Mouse (Mus musculus) limb, embryonic 14.5 days (tissue): ENCODE data around the gene Wdr46. TPM values are rescaled to one million over a fixed set of nuclear protein-coding genes. Genes with fewer than 3 reads are reported as not detected.

Experiments
- ATAC-seq: fragments of 200-750 bp; cut with Nextera tagmentation; 2 replicates; pipeline ENCODE4 v1.8.0; 2017; ENCODE audit warnings: low read depth, moderate number of reproducible peaks, moderate TSS enrichment; ENCODE audit not compliant: low FRiP score
- DNase-seq: peaks from one replicate; pipeline ENCODE4 v3.0.0-alpha.2; 2015; ENCODE audit warnings: low spot score
- H3K27ac ChIP-seq: fragments of 300-500 bp; sonication (generic); replicated peaks from 2 replicates; pipeline ENCODE4 v1.5.1; 2014; ENCODE audit warnings: low read depth, mild to moderate bottlenecking, low read length, moderate library complexity, mixed read lengths
- H3K27me3 ChIP-seq: fragments of 300-500 bp; sonication (generic); 2 replicates; pipeline ENCODE4 v1.6.1; 2014; ENCODE audit warnings: low read length, mixed read lengths; ENCODE audit not compliant: control insufficient read depth, insufficient read depth
- H3K36me3 ChIP-seq: fragments of 300-500 bp; sonication (generic); 2 replicates; pipeline ENCODE4 v1.6.1; 2014; ENCODE audit warnings: mild to moderate bottlenecking, low read length, moderate library complexity, mixed read lengths; ENCODE audit not compliant: control insufficient read depth, insufficient read depth
- H3K4me1 ChIP-seq: fragments of 300-500 bp; sonication (generic); 2 replicates; pipeline ENCODE4 v1.6.1; 2014; ENCODE audit warnings: antibody characterized with exemption, low read length, mixed read lengths; ENCODE audit not compliant: control insufficient read depth, insufficient read depth
- H3K4me2 ChIP-seq: fragments of 300-500 bp; sonication (generic); replicated peaks from 2 replicates; pipeline ENCODE4 v1.6.1; 2014; ENCODE audit warnings: low read depth, mild to moderate bottlenecking, low read length, moderate library complexity; ENCODE audit not compliant: severe bottlenecking
- H3K4me3 ChIP-seq: fragments of 300-500 bp; sonication (generic); replicated peaks from 2 replicates; pipeline ENCODE4 v1.5.1; 2014; ENCODE audit warnings: low read length
- H3K9ac ChIP-seq: fragments of 300-500 bp; sonication (generic); 2 replicates; pipeline ENCODE4 v1.6.1; 2014; ENCODE audit warnings: mild to moderate bottlenecking, low read depth, low read length, moderate library complexity; ENCODE audit not compliant: severe bottlenecking
- H3K9me3 ChIP-seq: fragments of 300-500 bp; sonication (generic); 2 replicates; pipeline ENCODE4 v1.6.1; 2016; ENCODE audit warnings: low read length; ENCODE audit not compliant: control insufficient read depth
- POLR2A ChIP-seq: fragments of 200-500 bp; IDR thresholded peaks from 2 replicates; pipeline ENCODE4 v1.8.0; 2012; ENCODE audit warnings: inconsistent platforms, mild to moderate bottlenecking, moderate library complexity, borderline replicate concordance; ENCODE audit not compliant: insufficient read depth, insufficient read length; ENCODE audit errors: extremely low read depth
- WGBS: fragments of 180-500 bp; shearing (Covaris S2); extraction: QIAGEN DNeasy Blood & Tissue Kit; methylation state at CpG from one replicate; pipeline ENCODE4 v1.1.7; 2014; 5-methylcytosine and 5-hydroxymethylcytosine counted together
- polyA plus RNA-seq, 2 experiments: library from polyadenylated mRNA; depleted of rRNA in 1 of 2; stranded (reverse) in 1 of 2; unstranded in 1 of 2; fragments of >200 nt; fragmentation: Nextera tagmentation in 1 of 2; extraction: Ambion mirVana in 1 of 2; gene quantifications; 2 replicates each; pipeline versions ENCODE4 v1.2.1 to v1.2.3; 2012 to 2014

Wdr46 gene
- polyA plus RNA-seq, 2 experiments = 21.6 to 30.9 TPM

DNA sequence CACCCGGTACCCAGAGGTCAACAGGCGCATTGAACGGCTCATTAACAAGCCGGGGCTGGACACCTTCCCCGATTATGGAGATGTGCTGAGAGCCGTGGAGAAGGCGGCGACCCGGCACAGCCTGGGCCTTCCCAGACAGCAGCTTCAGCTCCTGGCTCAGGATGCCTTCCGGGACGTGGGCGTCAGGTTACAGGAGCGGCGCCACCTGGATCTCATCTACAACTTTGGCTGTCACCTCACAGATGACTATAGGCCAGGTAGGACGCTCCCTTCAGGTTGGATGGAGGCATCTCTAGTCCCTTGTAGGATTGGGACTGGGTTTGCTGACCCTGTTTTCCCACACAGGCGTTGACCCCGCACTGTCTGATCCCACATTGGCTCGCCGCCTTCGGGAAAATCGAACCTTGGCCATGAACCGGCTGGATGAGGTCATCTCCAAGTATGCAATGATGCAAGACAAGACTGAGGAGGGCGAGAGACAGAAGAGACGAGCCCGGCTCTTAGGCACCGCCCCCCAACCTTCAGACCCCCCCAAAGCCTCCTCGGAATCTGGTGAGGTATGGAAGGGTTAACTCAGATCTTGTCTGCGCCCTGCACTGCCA lies 28.5 kb upstream of the Wdr46 start:
- ATAC-seq (no peak), DNase-seq (no peak)
- Histone ChIP-seq H3K27ac (no peak overlapping the region), H3K4me2 (no peak overlapping the region), H3K9ac (no peak overlapping the region), H3K36me3 (peaks cover 43% of the 10 kb centered on the region), H3K4me3 (no peak overlapping the region), H3K9me3 (no peaks in the 10 kb centered on the region), H3K4me1 (peaks cover 19% of the 10 kb centered on the region), H3K27me3 (no peaks in the 10 kb centered on the region)
- whole genome bisulfite sequencing = 92% methylated on average over 28 of the region's 28 CpGs
- TF ChIP-seq POLR2A = no peak

DNA sequence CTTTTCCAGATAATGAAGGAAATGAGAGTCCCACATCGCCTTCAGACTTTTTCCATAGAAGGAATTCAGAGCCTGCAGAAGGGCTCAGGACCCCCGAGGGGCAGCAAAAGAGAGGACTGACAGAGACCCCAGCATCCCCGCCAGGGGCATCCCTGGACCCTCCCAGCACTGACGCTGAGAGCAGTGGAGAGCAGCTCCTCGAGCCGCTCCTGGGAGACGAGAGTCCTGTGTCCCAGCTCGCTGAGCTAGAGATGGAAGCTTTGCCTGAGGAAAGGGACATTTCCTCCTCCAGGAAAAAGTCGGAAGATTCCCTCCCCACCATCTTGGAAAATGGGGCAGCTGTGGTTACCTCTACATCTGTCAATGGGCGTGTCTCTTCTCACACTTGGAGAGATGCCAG lies 27.2 kb upstream of the Wdr46 start:
- no peak overlapping the region for H3K4me2 ChIP-seq
- DNase-seq (no peak), ATAC-seq (no peak)
- peaks cover 19% of the 10 kb centered on the region for H3K4me1 ChIP-seq
- H3K27me3 ChIP-seq = no peaks in the 10 kb centered on the region
- 90% methylated on average over 10 of the region's 10 CpGs for WGBS
- no peak overlapping the region for H3K4me3 ChIP-seq
- no peak for TF ChIP-seq POLR2A
- H3K27ac ChIP-seq = no peak overlapping the region
- H3K9me3 ChIP-seq = no peaks in the 10 kb centered on the region
- H3K36me3 ChIP-seq = peaks cover 48% of the 10 kb centered on the region
- H3K9ac ChIP-seq = no peak overlapping the region

DNA sequence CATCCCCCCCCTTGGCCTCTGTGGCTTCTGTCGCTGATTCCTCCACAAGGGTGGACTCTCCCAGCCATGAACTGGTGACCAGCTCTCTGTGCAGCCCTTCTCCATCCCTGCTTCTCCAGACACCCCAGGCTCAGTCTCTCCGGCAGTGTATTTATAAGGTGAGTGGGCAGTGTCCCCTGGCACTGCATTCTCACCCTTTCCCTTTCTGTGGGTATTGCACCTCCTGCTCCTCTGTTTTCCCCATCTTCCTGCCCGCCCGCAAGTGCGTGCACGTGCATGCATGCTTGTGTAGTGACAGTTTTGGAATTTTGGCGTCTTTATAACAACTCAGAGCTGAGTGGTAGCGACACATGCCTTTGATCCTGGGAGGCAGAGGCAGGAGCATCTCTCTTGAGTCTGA lies 26.6 kb upstream of the Wdr46 start:
- Histone ChIP-seq H3K27ac (no peak overlapping the region), H3K4me2 (no peak overlapping the region), H3K4me1 (peaks cover 21% of the 10 kb centered on the region), H3K27me3 (no peaks in the 10 kb centered on the region), H3K36me3 (peaks cover 48% of the 10 kb centered on the region), H3K9ac (no peak overlapping the region), H3K4me3 (no peak overlapping the region), H3K9me3 (no peaks in the 10 kb centered on the region)
- TF ChIP-seq POLR2A = no peak
- 96% methylated on average over 8 of the region's 8 CpGs for WGBS
- DNase-seq (no peak), ATAC-seq (no peak)

DNA sequence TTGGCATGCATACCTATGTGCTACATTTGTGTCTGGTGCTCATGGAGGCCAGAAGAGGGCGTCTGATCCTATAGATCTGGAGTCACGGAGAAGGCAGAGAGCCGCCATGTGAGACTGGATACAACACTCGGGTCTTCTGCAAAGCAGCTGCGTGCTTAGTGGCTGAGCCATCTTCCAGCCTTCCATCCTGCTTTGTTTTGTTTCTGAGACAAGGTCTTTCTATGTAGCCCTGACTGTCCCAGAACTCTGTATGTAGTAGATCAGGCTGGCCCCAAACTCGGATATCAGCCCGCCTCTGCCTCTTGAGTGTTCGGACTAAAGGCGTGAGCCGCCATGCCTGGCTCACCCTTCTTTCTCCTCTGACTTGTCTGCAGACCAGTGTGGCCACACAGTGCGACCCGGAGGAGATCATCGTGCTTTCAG lies 25.5 kb upstream of the Wdr46 start:
- 84% methylated on average over 13 of the region's 13 CpGs for WGBS
- H3K27me3 ChIP-seq = no peaks in the 10 kb centered on the region
- no peak for TF ChIP-seq POLR2A
- no peak overlapping the region for H3K9ac ChIP-seq
- DNase-seq = no peak
- H3K4me3 ChIP-seq = peak overlapping the region; percentile 48; the same call in 1 of the 2 replicates
- peaks cover 26% of the 10 kb centered on the region for H3K4me1 ChIP-seq
- H3K4me2 ChIP-seq = peak overlapping the region; percentile 44; the same call in 1 of the 2 replicates
- no peaks in the 10 kb centered on the region for H3K9me3 ChIP-seq
- ATAC-seq = no peak
- no peak overlapping the region for H3K27ac ChIP-seq
- H3K36me3 ChIP-seq = peaks cover 48% of the 10 kb centered on the region

DNA sequence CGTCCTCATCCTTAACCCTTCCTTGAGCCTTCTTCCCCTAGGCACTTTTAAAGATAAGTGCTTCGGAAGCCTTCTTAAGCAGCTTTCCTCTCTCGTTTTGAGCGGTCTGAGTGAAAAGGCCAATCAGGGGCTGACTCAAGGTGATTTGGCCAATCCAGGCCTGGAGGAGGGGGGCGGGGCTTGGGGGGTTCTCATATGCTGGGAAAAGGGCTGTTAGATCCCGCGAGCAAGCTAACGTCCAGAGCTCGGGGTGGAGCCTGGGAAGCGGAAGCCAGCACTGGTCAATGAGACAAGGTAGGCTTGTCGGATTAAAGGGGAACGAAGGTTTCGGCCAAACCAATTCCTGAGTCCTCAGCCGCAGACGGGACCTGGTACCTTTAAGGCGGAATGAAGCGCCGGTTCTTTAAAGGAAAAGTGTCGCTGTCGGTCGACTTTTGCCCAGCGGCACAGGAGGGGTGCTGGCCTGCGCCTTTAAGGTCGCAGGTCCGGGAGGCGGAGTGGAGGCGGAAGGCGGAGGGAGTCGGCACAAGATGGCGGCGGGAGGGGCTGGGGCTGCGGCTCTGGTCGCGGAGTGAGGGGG lies 24.7 kb upstream of the Wdr46 start, which contains the start of the genes Tapbp and Zbtb22:
Gene Tapbp (plus strand): TSS at position 229 of the 580 bp plus-strand sequence.
Gene Zbtb22 (plus strand): TSS at position 234 of the 580 bp plus-strand sequence.
- H3K9me3 ChIP-seq = no peaks in the 10 kb centered on the region
- WGBS = 2% methylated on average over 29 of the region's 34 CpGs

More for the DNA sequence above, 24.7 kb upstream of the Wdr46 start, which contains the start of the genes Tapbp and Zbtb22:
- peak within 1 kb of the TSS; percentile 50 for H3K9ac ChIP-seq
- H3K4me3 ChIP-seq = peak within 1 kb of the TSS; percentile 48
- H3K36me3 ChIP-seq = peaks cover 48% of the 10 kb centered on the region
- no peak within 1 kb of the TSS for H3K27ac ChIP-seq
- no peaks in the 10 kb centered on the region for H3K27me3 ChIP-seq
- ATAC-seq (peak; percentile 91), DNase-seq (peak; percentile 98)
- H3K4me2 ChIP-seq = peak within 1 kb of the TSS; percentile 44
- peaks cover 18% of the 10 kb centered on the region for H3K4me1 ChIP-seq
- TF ChIP-seq POLR2A = no peak
